Mouse (Mus musculus) v-Abl transformed pro-B cells (cell line): ENCODE data around the gene Glt1d1.
"Not testable (repeated sequence)": the region's sequence is repeated elsewhere in the genome, so short reads cannot be mapped to it uniquely, and the experiment has no call there.

Experiments
- in situ Hi-C, 2 experiments: fragments of 400-800 bp; cut with MboI; formaldehyde crosslinking; loops; one replicate each; pipeline ENCODE4 v1.15.1; 2025; ENCODE audit not compliant: unreplicated experiment in 2 of 2

Gene Glt1d1

GRCm38 (mm10) chr5:127691085-127691484 lies 59.0 kb downstream of the Glt1d1 start:
- in situ Hi-C loops: no loop called here

GRCm38 (mm10) chr5:127691581-127691980 lies 59.5 kb downstream of the Glt1d1 start:
- in situ Hi-C loops: no loop called here

- in situ Hi-C loops: no loop called here
These were observed 63.8 kb downstream of the Glt1d1 start for GRCm38 (mm10) chr5:127695898-127696297.

- in situ Hi-C loops: no loop called here
These were observed 64.5 kb downstream of the Glt1d1 start for GRCm38 (mm10) chr5:127696602-127697001.

GRCm38 (mm10) chr5:127698525-127698924 lies 66.5 kb downstream of the Glt1d1 start:
- in situ Hi-C loops: no loop called here

- in situ Hi-C loops: no loop called here
These were observed 67.6 kb downstream of the Glt1d1 start for GRCm38 (mm10) chr5:127699679-127700078.

- in situ Hi-C loops: no loop called here
These were observed 68.1 kb downstream of the Glt1d1 start for GRCm38 (mm10) chr5:127700156-127700555.

- in situ Hi-C loops: no loop called here
These were observed 71.6 kb downstream of the Glt1d1 start for GRCm38 (mm10) chr5:127703609-127704180.

GRCm38 (mm10) chr5:127705225-127705624 lies 73.2 kb downstream of the Glt1d1 start:
- in situ Hi-C loops: no loop called here

- in situ Hi-C loops: no loop called here
These were observed 73.9 kb downstream of the Glt1d1 start for GRCm38 (mm10) chr5:127705976-127706375.

GRCm38 (mm10) chr5:127708143-127708542 lies 76.1 kb downstream of the Glt1d1 start:
- in situ Hi-C loops: no loop called here

GRCm38 (mm10) chr5:127714783-127715704 lies 83.0 kb downstream of the Glt1d1 start:
- in situ Hi-C loops: no loop called here

GRCm38 (mm10) chr5:127720591-127721379 lies 88.7 kb downstream of the Glt1d1 start:
- in situ Hi-C loops: no loop called here

GRCm38 (mm10) chr5:127722171-127722570 lies 90.1 kb downstream of the Glt1d1 start:
- in situ Hi-C loops: not testable (repeated sequence)

GRCm38 (mm10) chr5:127730351-127730750 lies 98.3 kb downstream of the Glt1d1 start:
- in situ Hi-C loops: no loop called here

- in situ Hi-C loops: no loop called here
These were observed 109.3 kb downstream of the Glt1d1 start for GRCm38 (mm10) chr5:127741331-127741730.

- in situ Hi-C loops: not testable (repeated sequence)
These were observed 117.5 kb downstream of the Glt1d1 start for GRCm38 (mm10) chr5:127749540-127749939.

GRCm38 (mm10) chr5:127751262-127751975 lies 119.4 kb downstream of the Glt1d1 start:
- in situ Hi-C loops: no loop called here

GRCm38 (mm10) chr5:127755594-127755993 lies 123.5 kb downstream of the Glt1d1 start:
- in situ Hi-C loops: no loop called here

GRCm38 (mm10) chr5:127756011-127756410 lies 123.9 kb downstream of the Glt1d1 start:
- in situ Hi-C loops: no loop called here
